8 mouse cellular contexts compared by ENCODE assay signal in the genomic region with DNA sequence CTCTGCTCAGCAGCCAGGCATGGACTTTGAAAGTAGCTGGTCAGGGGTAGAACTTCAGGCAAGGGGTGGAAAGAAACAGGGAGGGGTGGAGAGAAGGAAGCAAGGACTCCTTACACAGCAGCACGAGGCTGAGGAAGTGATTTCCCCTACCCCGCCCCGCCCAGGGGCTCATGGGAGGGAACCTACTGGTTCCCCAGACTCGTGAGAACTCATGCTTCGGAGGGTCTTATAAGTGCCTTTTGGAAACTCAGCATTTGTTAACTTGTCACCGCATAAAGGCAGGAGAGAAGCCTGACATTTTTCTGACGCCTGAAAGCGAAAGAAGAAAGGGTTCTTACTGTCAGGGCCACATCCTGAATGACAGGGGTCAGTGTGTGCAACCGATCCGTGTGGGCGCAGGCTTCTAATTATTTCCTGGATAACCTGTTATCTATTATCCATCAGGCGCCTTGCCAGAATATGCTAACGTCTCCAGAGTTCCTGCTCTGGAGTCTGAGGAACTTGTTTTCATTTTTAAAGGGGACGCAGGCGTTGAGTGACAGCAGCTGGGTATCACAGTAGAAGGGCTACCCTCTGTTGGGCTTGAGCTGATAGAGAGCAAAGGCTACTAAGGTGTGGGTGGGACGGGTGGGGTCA.
DNase-seq lines count a peak whose midpoint lies in the region; ATAC-seq and TF ChIP-seq lines count a peak whose summit lies in the region.

No protein-coding gene starts in this region.

- intact Hi-C loops in gastrocnemius, adult 2 months (cut with DNase I): no loop called here

- DNase-seq in gastrocnemius, adult 2 months: peak; percentile 43
- DNase-seq in gastrocnemius, postnatal 10 days: no peak
- peak; percentile 73 for DNase-seq in embryonic facial prominence, embryonic 10.5 days (ENCODE audit: low spot score)
- peak; percentile 62 for DNase-seq in thymus, postnatal 25 days
- no peak for DNase-seq in adrenal gland, postnatal 25 days

- no peak overlapping the region for H3K9ac ChIP-seq in limb, embryonic 12.5 days (replicated peaks)
- H3K9ac ChIP-seq in midbrain, embryonic 12.5 days (replicated peaks): no peak overlapping the region

- peaks cover 31% of the 10 kb centered on the region for H3K27me3 ChIP-seq in embryonic facial prominence, embryonic 10.5 days (replicated peaks; ENCODE audit: low read depth, poor library complexity, severe bottlenecking)
- no peaks in the 10 kb centered on the region for H3K27me3 ChIP-seq in limb, embryonic 12.5 days
- H3K27me3 ChIP-seq in midbrain, embryonic 12.5 days: 0 out of 2 replicates have a peak, but pooled peaks cover 6% of the 10 kb centered on the region

- H3K9me3 ChIP-seq in embryonic facial prominence, embryonic 10.5 days: no peaks in the 10 kb centered on the region
- H3K9me3 ChIP-seq in limb, embryonic 12.5 days: no peaks in the 10 kb centered on the region
- H3K9me3 ChIP-seq in midbrain, embryonic 12.5 days: no peaks in the 10 kb centered on the region

- ATAC-seq in hematopoietic stem cell, adult 5-6 weeks (replicated peaks in 1 of 2; ENCODE audit: insufficient read depth in 1 of 2, low FRiP score in 2 of 2, low TSS enrichment in 1 of 2, low read depth in 1 of 2, poor library complexity in 2 of 2, severe bottlenecking in 2 of 2): peak; percentile 47 to 73
- ATAC-seq in limb, embryonic 12.5 days (ENCODE audit: insufficient number of reproducible peaks, insufficient read depth, low FRiP score, low TSS enrichment, low read depth): no peak
- peak; percentile 56 for ATAC-seq in midbrain, embryonic 12.5 days (ENCODE audit: low FRiP score, low read depth)

- H3K4me2 ChIP-seq in limb, embryonic 12.5 days: peak overlapping the region; percentile 45
- H3K4me2 ChIP-seq in midbrain, embryonic 12.5 days (replicated peaks): peak overlapping the region; percentile 17; the same call in 1 of the 2 replicates

- H3K36me3 ChIP-seq in embryonic facial prominence, embryonic 10.5 days (replicated peaks): no peaks in the 10 kb centered on the region
- no peaks in the 10 kb centered on the region for H3K36me3 ChIP-seq in limb, embryonic 12.5 days
- no peaks in the 10 kb centered on the region for H3K36me3 ChIP-seq in midbrain, embryonic 12.5 days

- H3K4me1 ChIP-seq in embryonic facial prominence, embryonic 10.5 days: peaks cover 35% of the 10 kb centered on the region
- H3K4me1 ChIP-seq in limb, embryonic 12.5 days (replicated peaks): peaks cover 9% of the 10 kb centered on the region; the same call in 1 of the 2 replicates
- H3K4me1 ChIP-seq in midbrain, embryonic 12.5 days: 0 out of 2 replicates have a peak, but pooled peaks cover 6% of the 10 kb centered on the region

- peak overlapping the region; percentile 73 for H3K27ac ChIP-seq in gastrocnemius, adult 2 months
- peak overlapping the region; percentile 69 for H3K27ac ChIP-seq in embryonic facial prominence, embryonic 10.5 days (replicated peaks)
- H3K27ac ChIP-seq in limb, embryonic 12.5 days: no peak overlapping the region
- H3K27ac ChIP-seq in midbrain, embryonic 12.5 days (replicated peaks): 0 out of 2 replicates have a peak overlapping the region, but pooled peaks have one; percentile 4

- TF ChIP-seq CTCF in gastrocnemius, adult 2 months (IDR thresholded peaks at IDR 0.05): no peak

- 16% methylated on average over 16 of the region's 16 CpGs for WGBS in embryonic facial prominence, embryonic 10.5 days
- 28% methylated on average over 16 of the region's 16 CpGs for WGBS in limb, embryonic 12.5 days
- 39% methylated on average over 16 of the region's 16 CpGs for WGBS in midbrain, embryonic 12.5 days

- peak overlapping the region; percentile 60 for H3K4me3 ChIP-seq in gastrocnemius, adult 2 months
- H3K4me3 ChIP-seq in embryonic facial prominence, embryonic 10.5 days: peak overlapping the region; percentile 37
- H3K4me3 ChIP-seq in limb, embryonic 12.5 days (replicated peaks): peak overlapping the region; percentile 11; the same call in 1 of the 2 replicates
- H3K4me3 ChIP-seq in midbrain, embryonic 12.5 days: no peak overlapping the region

Comparison
In these comparisons a context has a peak if more than half of its experiments do, and no peak if none do; other contexts are left out.
1. DNase-seq: peak in gastrocnemius, adult 2 months (single experiment), embryonic facial prominence, embryonic 10.5 days (single experiment) and thymus, postnatal 25 days (single experiment); none in gastrocnemius, postnatal 10 days (single experiment) and adrenal gland, postnatal 25 days (single experiment).